Mouse (Mus musculus): Measurements from ENCODE around the gene Kdm4a.

The Kdm4a gene

DNA sequence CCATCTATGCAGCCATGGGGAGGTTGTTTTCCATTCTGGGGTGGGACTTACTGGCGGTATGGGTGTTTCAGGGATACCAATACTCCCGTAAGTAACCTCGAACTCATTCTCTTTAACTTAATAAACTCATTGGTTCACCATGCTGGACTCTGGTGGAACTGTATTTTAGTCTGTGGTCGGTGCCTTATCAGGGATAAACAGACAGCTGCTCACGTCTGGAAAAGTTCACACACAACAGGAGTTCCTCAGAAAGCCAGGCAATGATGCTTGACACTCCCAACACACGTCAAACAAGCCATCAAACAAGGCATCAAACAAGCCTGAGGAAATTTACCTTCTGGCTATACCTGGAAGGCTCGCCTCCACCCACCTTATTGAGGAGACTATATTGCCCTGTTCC lies 64.7 kb downstream of the Kdm4a start:
- DNase-seq, result no peak

DNA sequence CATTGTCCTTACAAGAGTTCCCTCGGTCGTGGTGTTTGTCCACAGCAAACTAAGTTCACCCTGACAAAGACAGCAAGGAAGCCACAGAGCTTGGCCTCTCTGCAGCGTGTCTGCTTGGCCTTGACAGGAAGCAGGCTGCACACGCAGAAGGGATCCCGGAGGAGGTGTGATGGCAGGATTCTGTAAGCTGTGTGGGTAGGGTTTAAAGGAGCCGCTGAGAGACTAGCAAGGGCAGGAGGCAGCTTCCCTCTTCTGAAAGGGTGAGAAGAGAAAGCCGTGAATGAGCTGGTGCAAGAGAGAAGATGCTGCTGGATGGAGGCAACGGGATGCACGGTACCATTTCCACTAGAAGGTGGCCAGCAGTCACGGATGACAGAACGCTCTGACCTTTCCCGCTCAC lies 67.2 kb downstream of the Kdm4a start:
- DNase-seq, result no peak

DNA sequence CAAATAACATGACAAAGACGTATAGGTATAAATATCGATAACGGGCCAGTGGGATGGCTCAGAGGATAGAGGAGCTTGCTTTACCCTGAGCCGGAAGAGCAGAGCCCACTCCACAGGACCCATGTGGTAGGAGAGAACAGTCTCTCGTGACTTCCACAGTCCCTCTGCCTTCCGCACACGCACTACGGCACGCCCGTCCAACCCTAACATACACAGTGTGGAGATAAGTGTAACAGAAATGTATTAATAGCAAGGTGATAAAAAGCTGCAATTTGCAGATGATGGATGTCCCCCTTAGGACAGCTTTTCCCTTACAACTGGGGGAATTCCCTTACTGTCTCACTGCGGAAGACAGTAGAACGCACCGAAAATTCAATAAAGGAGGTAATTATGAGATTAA lies 70.2 kb downstream of the Kdm4a start:
- no peak for DNase-seq

DNA sequence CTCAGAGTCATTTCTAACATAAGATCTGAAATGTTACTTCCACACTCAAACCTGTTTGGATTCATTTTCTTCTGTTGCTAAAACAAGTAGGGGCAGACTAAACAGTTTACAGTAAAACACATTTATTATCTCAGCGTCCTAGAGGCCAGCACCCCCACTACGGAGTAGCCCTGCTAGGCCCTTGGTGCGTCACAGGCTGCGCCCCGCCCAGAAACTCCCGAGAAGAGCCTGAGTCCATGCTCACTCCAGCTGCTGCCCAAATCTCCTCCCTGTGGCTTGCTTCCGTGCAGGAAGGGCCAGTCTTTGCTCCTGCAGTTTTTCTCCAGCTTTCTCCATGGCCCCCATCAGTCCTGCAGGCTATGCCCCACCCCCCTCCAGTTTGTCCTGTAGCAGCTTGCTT lies 71.1 kb downstream of the Kdm4a start:
- no peak for DNase-seq

DNA sequence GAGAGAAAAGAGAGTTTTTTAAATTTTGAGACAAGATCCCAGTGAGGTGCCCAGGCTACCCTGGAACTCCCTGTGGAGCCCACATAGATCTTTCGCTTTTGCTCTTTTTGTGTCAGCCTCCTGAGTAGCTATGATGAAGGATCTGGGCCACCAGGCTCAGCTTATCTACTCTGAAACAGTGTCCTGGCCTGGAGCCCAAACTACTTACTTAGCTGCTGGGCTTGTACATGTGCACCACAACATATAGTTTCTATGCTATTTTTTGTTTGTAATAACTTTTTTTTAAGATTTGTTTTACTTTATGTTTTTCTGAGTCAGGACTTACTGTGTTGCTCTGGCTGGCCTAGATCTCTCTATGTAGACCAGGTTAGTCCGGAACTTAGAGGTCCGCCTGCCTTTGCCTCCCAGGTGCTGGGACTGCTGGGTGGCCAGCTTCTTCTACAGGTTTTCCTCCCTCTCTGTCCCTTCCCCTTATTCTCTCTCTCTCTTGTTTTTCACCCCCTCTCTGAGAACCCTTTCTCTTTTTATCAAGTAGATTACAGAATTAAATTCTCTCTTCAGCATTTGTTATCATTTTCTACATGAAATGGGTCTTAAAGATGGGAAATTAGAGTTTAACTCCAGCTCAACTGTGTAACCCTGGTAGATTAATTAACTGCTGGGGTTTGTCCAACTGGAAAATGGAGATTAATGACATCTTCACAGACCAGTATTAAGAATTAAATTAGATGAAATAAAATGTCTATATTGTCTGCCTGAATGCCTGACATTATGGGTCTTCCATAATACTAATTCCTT lies 74.4 kb downstream of the Kdm4a start:
- no peak for DNase-seq

DNA sequence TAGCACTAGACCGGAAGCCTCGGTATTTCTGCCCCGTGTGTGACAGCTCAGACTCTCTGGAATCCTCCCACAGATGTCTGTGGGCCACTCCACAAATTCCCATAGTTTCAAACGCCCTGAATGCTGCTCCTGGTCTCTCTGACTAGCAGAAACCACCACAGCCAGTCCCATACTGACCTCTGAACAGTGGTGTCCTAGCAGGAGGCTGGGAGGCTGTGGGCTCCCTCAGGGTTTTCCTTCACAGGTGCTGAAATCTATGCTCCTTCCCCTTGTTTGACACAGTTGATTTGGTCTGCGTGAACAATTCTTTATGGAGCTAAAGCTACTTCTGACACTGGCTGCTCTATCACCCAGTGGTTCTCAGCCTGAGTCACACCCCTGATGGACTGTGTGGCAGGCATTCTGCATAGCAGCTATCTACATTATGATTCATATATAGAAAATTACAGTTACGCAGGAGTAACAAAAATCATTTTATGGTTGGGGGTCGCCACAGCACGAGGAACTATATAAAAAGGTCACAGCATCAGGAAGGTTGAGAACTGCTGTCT lies 76.5 kb downstream of the Kdm4a start:
- no peak for DNase-seq

DNA sequence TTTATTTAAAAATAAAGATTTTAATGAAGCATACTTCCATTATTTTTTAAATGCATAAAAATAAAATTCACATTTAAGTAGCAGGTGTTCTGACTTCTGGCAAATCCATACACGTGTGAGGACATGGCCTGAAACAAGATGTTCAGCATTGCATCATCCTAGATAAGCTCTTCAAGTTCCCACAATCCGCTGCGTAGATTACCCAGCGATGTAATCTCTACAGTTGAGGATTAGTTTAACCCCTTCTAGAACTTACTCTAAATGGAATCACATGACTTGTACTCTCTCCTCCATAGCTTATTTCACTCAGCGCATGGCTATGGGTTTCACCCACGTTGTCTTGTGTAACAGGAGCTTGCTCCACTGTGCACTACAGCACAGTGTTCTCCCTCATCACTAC lies 78.3 kb downstream of the Kdm4a start:
- no peak for DNase-seq

DNA sequence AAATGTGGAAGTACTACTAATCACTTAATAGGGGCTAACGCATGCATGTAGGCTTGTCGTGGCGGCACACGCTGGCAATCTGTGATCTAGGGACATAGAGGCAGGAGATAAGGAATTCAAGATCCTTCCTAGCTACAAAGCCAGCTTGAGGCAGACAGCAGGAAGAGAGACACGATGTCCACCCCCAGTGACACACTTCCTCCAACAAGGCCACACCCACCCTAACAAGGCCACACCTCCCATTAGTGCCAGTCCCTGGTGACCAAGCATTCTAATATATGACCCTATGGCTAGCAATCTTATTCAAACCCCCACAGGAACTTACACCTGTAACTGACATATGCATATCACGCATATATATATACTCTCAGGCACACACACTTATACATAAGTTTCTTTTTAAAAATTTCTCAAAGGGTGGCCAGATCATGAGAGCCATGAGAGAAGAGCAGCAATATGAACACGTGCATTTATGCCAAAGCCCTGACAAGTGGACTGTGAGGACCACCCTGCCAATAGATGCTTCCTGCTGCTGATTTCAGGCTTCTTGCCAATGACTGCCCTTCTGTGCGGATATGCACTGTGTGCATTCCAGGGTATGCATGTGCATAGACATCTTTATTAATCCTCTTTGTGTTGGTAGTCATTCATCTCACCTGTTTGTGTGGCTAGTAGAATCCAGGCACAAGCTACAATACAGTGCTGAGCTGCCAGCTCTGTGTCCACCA lies 80.0 kb downstream of the Kdm4a start:
- DNase-seq, result no peak

DNA sequence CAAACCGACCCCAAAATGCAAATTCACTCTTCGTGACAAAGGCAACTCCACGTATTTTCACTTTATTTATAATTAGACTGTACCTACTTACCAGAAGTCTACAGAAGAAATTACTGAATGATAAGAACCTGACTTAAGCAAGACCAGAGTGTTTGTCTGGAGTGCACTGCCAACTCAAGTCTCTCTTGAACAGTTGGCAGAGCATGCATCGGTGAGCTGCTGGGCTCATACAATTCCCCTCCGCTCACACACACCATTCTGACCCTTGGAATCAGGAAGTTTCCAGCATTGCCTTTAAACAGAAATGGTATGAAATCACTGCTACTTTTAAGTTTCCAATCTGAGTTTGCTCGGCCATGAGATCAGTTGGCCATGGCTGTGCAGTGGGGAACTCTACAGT lies 81.3 kb downstream of the Kdm4a start:
- no peak for DNase-seq

DNA sequence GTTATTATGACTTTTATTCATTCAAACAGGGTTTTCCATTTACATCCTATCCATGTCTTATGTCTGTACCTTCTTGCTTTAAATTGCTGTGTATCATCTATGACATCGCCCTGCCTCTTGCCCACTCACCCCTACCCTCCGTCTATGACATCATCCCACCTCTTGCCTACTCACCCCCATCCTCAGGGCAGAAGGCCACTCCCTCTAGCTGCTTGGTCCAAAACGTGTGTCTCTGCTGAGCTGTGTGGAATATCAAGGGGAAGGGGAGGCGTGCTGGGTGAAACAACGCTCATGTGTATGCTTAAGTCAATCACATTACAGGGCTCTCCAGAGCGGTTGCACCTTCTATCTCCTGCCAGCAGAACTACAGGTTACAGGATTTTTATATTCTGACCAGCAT lies 83.8 kb downstream of the Kdm4a start:
- no peak for DNase-seq

DNA sequence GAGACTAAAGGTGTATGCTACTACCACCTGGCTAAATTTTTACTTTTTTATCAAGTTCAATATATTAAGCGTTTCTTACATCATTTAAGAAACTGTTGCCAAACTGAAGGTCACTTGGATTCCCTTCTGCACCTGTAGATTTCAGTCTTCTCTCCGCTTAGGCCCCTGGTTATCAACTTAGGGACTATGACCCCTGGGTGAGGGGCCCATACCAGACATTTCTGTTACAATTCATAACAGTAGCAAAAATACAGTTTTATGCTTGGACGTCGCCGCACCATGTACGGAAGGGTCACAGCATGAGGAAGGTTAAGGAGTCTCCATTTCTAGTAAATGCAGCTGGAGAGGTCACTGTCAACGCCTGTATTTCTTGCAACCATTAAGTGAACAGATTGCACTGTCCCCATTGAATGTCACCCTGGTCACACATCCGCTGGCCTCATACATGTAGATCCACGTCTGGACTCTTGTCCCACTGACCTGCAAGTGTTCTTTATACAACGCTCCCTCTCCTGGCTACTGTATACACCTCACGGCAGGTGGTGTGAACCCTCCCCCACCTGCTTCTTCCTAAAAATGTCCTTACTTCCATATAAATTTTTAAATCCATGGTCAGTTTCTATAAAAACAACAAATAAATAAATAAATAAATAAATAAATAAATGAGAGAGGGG lies 86.9 kb downstream of the Kdm4a start:
- DNase-seq, result no peak

DNA sequence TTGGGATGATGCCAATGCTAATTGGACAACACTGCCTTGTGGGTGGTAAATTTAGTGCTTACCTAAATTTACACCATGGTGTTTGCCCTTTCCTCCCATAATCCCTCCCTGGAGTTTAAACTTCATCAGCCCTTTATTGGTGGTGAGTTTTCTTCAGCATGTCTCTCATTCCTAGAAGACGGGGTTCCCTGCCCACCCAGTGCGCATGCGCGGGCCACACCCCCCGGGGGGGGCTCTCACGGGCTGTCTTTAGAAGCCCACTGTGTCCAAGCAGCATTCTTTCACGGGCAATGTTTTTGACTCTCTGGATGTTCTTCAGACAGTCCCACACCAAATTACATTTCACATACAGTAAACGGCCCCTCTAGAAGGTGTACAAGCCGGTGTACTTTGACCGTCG lies 89.4 kb downstream of the Kdm4a start:
- DNase-seq, result no peak

DNA sequence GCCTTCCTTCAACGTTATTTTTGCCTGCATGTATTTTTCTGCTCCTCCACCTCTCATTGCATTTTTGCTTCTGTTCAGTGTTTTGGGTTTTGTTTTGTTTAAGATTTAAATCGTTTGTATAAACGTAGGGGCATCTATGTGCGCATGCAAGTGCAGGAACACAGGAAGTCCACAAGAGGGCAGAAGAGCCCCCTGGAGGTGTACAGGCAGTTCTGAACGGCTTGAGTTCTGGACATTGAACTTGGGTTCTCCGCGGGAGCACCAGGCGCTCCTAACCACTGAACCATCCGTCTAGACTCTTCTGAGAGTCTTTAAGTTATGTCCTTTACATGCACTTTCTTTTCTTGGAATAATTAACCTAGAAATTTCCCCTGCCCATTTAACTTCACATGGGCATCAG lies 89.9 kb downstream of the Kdm4a start:
- DNase-seq, result peak; percentile 54

DNA sequence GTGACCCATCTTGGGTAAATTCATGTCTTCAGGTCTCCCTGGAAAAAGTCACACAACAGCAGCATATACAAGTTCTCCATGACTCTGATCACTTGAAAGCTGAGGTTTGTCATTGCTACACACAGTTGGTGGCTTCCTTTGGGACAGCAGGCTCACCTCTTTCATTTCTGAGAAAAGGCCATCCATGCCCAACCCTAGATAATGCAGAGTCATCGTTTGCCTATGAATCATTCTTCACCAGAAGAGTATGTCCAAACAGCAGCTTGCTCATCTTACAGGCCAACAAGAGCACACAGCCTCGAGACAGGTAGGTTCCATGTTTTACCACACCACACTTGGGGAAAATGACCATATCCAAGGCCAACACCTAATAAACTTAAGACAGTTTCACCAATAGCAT lies 91.1 kb downstream of the Kdm4a start:
- DNase-seq, result no peak
